Mouse (Mus musculus) liver, embryonic 14.5 days (tissue): ENCODE measurements at regions not wholly inside any gene's neighbourhood (a gene's known extent, or its start where the extent isn't known, plus 50 kb on each side); places are given as distances from the start of the nearest gene placed in this dataset.

Experiments
- ATAC-seq: fragments of 200-750 bp; cut with Nextera tagmentation; 2 replicates; pipeline ENCODE4 v1.8.0; 2017; ENCODE audit warnings: moderate number of reproducible peaks, mild to moderate bottlenecking, moderate library complexity; ENCODE audit not compliant: insufficient read depth
- DNase-seq, 3 experiments: peaks; one replicate each; pipeline ENCODE4 v3.0.0-alpha.2; 2012 to 2013; ENCODE audit warnings: low read depth in 3 of 3, low spot score in 3 of 3
- H3K27ac ChIP-seq: fragments of 300-500 bp; sonication (generic); 2 replicates; pipeline ENCODE4 v1.5.1; 2014; ENCODE audit warnings: moderate library complexity, mild to moderate bottlenecking, control low read depth, inconsistent platforms
- H3K27me3 ChIP-seq: fragments of 300-500 bp; sonication (generic); 2 replicates; pipeline ENCODE4 v1.6.1; 2014; ENCODE audit warnings: mild to moderate bottlenecking, low read length, moderate library complexity; ENCODE audit not compliant: control insufficient read depth, insufficient read depth
- H3K36me3 ChIP-seq: fragments of 300-500 bp; sonication (generic); replicated peaks from 2 replicates; pipeline ENCODE4 v1.6.1; 2014; ENCODE audit warnings: low read depth; ENCODE audit not compliant: control insufficient read depth, insufficient read depth
- H3K4me1 ChIP-seq, 2 experiments: fragments of 200-500 bp in 1 of 2; fragments of 300-500 bp in 1 of 2; sonication (generic) in 1 of 2; replicated peaks; 2 replicates each; pipeline ENCODE4 v1.6.1; 2012 to 2014; ENCODE audit warnings: antibody characterized with exemption in 1 of 2, inconsistent platforms in 1 of 2, low read length in 1 of 2; ENCODE audit not compliant: control insufficient read depth in 2 of 2, insufficient read depth in 2 of 2
- H3K4me2 ChIP-seq: fragments of 300-500 bp; sonication (generic); 2 replicates; pipeline ENCODE4 v1.6.1; 2014; ENCODE audit warnings: low read depth, mild to moderate bottlenecking, control low read depth, moderate library complexity
- H3K4me3 ChIP-seq, 2 experiments: fragments of 200-500 bp in 1 of 2; fragments of 300-500 bp in 1 of 2; sonication (generic) in 1 of 2; 2 replicates each; pipeline ENCODE4 v1.5.1; 2012 to 2014; ENCODE audit warnings: low read depth in 2 of 2, low read length in 2 of 2, mild to moderate bottlenecking in 2 of 2, control low read depth in 1 of 2, inconsistent platforms in 1 of 2, moderate library complexity in 1 of 2; ENCODE audit not compliant: insufficient read depth in 1 of 2
- H3K9ac ChIP-seq: fragments of 300-500 bp; sonication (generic); replicated peaks from 2 replicates; pipeline ENCODE4 v1.6.1; 2014; ENCODE audit warnings: mild to moderate bottlenecking, control low read depth, moderate library complexity
- H3K9me3 ChIP-seq: fragments of 300-500 bp; sonication (generic); 2 replicates; pipeline ENCODE4 v1.6.1; 2016; ENCODE audit warnings: low read length, mixed read lengths; ENCODE audit not compliant: control insufficient read depth
- CTCF ChIP-seq: IDR thresholded peaks from 2 replicates; pipeline ENCODE4 v1.5.1; 2016; ENCODE audit warnings: antibody characterized with exemption, low read depth, control low read depth
- EP300 ChIP-seq: IDR thresholded peaks from 2 replicates; pipeline ENCODE4 v1.6.1; 2016; ENCODE audit warnings: antibody characterized with exemption, low read depth
- WGBS: fragments of 180-500 bp; shearing (Covaris S2); extraction: QIAGEN DNeasy Blood & Tissue Kit; methylation state at CpG from one replicate; pipeline ENCODE4 v1.1.7; 2014; ENCODE audit not compliant: insufficient replicate concordance; 5-methylcytosine and 5-hydroxymethylcytosine counted together

DNA sequence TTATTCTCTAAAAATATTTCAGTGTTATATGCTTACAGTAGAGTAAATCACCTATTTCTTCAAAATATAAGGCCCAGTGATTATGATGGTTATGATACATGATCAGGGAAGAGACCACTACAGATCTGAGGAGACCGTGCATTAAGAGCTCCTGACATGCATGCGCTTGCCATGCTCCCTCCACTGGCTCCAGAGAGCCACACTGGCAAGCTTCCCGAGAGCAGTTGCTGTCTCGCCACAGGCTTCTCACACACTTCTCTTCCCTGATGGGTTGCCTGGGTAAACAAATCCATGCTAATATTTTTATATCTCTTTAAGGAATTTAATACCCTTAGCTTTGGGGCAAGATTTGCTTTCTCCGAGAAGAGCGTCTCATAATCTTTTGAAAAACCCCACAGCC is 50.9 kb upstream of the Cntn1 start:
- Histone ChIP-seq H3K4me2 (no peak overlapping the region), H3K4me3 (no peak overlapping the region), H3K9ac (no peak overlapping the region), H3K27me3 (no peaks in the 10 kb centered on the region), H3K36me3 (no peaks in the 10 kb centered on the region), H3K27ac (no peak overlapping the region), H3K4me1 (no peaks in the 10 kb centered on the region), H3K9me3 (no peaks in the 10 kb centered on the region)
- WGBS, result 68% methylated on average over 6 of the region's 6 CpGs
- ATAC-seq, result no peak
- TF ChIP-seq CTCF (no peak), EP300 (no peak)
- DNase-seq, result no peak
